Mouse (Mus musculus) cerebellum, postnatal 10 days (tissue): Measurements from ENCODE around the gene Ffar4.

Experiments
- DNase-seq, 2 experiments: peaks; one replicate each; pipeline ENCODE4 v3.0.0; 2021; ENCODE audit warnings: mixed read lengths in 2 of 2

The Ffar4 gene

GRCm38 (mm10) chr19:38096858-38097758 is at the start of gene Ffar4:
TSS of gene Ffar4 (plus strand) at chr19:38097071.
- peak; percentile 37 for DNase-seq

GRCm38 (mm10) chr19:38049686-38050085 is 47.2 kb upstream of the Ffar4 start:
- no peak for DNase-seq

- DNase-seq, result peak; percentile 44 to 59
These were observed 43.4 kb upstream of the Ffar4 start for GRCm38 (mm10) chr19:38053227-38054041.

GRCm38 (mm10) chr19:38054149-38054719 is 42.6 kb upstream of the Ffar4 start:
- peak; percentile 84 for DNase-seq

- peak; percentile 98 to 99 for DNase-seq
These were observed 42.1 kb upstream of the Ffar4 start, which contains the start of gene Cep55 for GRCm38 (mm10) chr19:38054720-38055192. TSS of gene Cep55 (plus strand) at chr19:38055011.

- DNase-seq, result no peak
These were observed 41.1 kb upstream of the Ffar4 start for GRCm38 (mm10) chr19:38055798-38056197.

- no peak for DNase-seq
These were observed 40.6 kb upstream of the Ffar4 start for GRCm38 (mm10) chr19:38056276-38056675.

- DNase-seq, result no peak
These were observed 39.9 kb upstream of the Ffar4 start for GRCm38 (mm10) chr19:38056931-38057330.

GRCm38 (mm10) chr19:38063201-38063600 is 33.7 kb upstream of the Ffar4 start:
- no peak for DNase-seq

- DNase-seq, result no peak
These were observed 32.8 kb upstream of the Ffar4 start for GRCm38 (mm10) chr19:38064051-38064450.

GRCm38 (mm10) chr19:38073226-38073625 is 23.6 kb upstream of the Ffar4 start:
- DNase-seq, result no peak

- no peak for DNase-seq
These were observed 21.8 kb upstream of the Ffar4 start for GRCm38 (mm10) chr19:38075051-38075450.

GRCm38 (mm10) chr19:38076251-38076650 is 20.6 kb upstream of the Ffar4 start:
- peak; percentile 86 to 90 for DNase-seq

- peak; percentile 57 to 73 for DNase-seq
These were observed 18.9 kb upstream of the Ffar4 start for GRCm38 (mm10) chr19:38077851-38078540.

- no peak for DNase-seq
These were observed 15.5 kb upstream of the Ffar4 start for GRCm38 (mm10) chr19:38081361-38081760.

- no peak for DNase-seq
These were observed 13.8 kb upstream of the Ffar4 start for GRCm38 (mm10) chr19:38082931-38083525.

- DNase-seq, result peak in 1 of 2 experiments; percentile 9
These were observed 11.0 kb upstream of the Ffar4 start for GRCm38 (mm10) chr19:38085841-38086240.

GRCm38 (mm10) chr19:38086948-38087551 is 9.8 kb upstream of the Ffar4 start:
- peak; percentile 70 to 78 for DNase-seq

GRCm38 (mm10) chr19:38089358-38089757 is 7.5 kb upstream of the Ffar4 start:
- DNase-seq, result no peak

- no peak for DNase-seq
These were observed 5.3 kb upstream of the Ffar4 start for GRCm38 (mm10) chr19:38091512-38091985.

GRCm38 (mm10) chr19:38096231-38096630 is 640 bp upstream of the Ffar4 start:
- no peak for DNase-seq
